Mouse (Mus musculus) spleen, embryonic (tissue): Measurements from ENCODE around the gene Oit1.

Source experiments
- CTCF ChIA-PET: fragments of 350-600 bp; sonication (Branson Sonifier 250); formaldehyde crosslinking; loops from one replicate; lab custom pipeline; 2022; lab: Charles Lee

Gene Oit1

GRCm38 (mm10) chr14:8300281-8300680 is 78.3 kb downstream of the Oit1 start:
- CTCF ChIA-PET = no interaction called here
